Mouse (Mus musculus): ENCODE measurements around the gene Slc25a24. TPM values are rescaled to one million over a fixed set of nuclear protein-coding genes. Genes with fewer than 3 reads are reported as not detected.

The Slc25a24 gene
- polyA plus RNA-seq, 1 experiment, result 1.7 TPM

- Histone ChIP-seq H3K27ac (ENCODE audit: insufficient read depth, low read length) (no peak overlapping the region), H3K36me3 (ENCODE audit: control insufficient read depth, insufficient read depth, low read length) (peaks cover 1% of the 10 kb centered on the region; the same call in 1 of the 2 replicates), H3K4me1 (ENCODE audit: control insufficient read depth, insufficient read depth, insufficient read length) (no peaks in the 10 kb centered on the region), H3K4me3 (ENCODE audit: extremely low read depth, insufficient read depth, insufficient read length) (no peak overlapping the region), H3K27me3 (ENCODE audit: control insufficient read depth, insufficient read depth, low read length) (no peaks in the 10 kb centered on the region)
- no peak for TF ChIP-seq POLR2A (IDR thresholded peaks at IDR 0.05; ENCODE audit: low read depth, low read length)
- no peak for TF ChIP-seq CTCF (IDR thresholded peaks at IDR 0.05; ENCODE audit: extremely low read depth, insufficient read depth, insufficient read length, insufficient replicate concordance)
- WGBS, result 61% methylated on average over 1 of the region's 1 CpGs
- DNase-seq (ENCODE audit: low read depth in 1 of 2, low spot score in 2 of 2), result no peak
Observed at GRCm38 (mm10) chr3:109135352-109135751, 12.4 kb downstream of the Slc25a24 start.

GRCm38 (mm10) chr3:109152561-109152960 is 29.6 kb downstream of the Slc25a24 start:
- Histone ChIP-seq H3K4me3 (ENCODE audit: extremely low read depth, insufficient read depth, insufficient read length) (no peak overlapping the region), H3K27ac (ENCODE audit: insufficient read depth, low read length) (no peak overlapping the region), H3K4me1 (ENCODE audit: control insufficient read depth, insufficient read depth, insufficient read length) (no peaks in the 10 kb centered on the region), H3K27me3 (ENCODE audit: control insufficient read depth, insufficient read depth, low read length) (no peaks in the 10 kb centered on the region), H3K36me3 (ENCODE audit: control insufficient read depth, insufficient read depth, low read length) (no peaks in the 10 kb centered on the region)
- DNase-seq (ENCODE audit: low read depth in 1 of 2, low spot score in 2 of 2), result no peak
- WGBS, result 90% methylated on average over 4 of the region's 4 CpGs
- TF ChIP-seq POLR2A (IDR thresholded peaks at IDR 0.05; ENCODE audit: low read depth, low read length), result no peak
- TF ChIP-seq CTCF (IDR thresholded peaks at IDR 0.05; ENCODE audit: extremely low read depth, insufficient read depth, insufficient read length, insufficient replicate concordance), result no peak

- no peak overlapping the region for H3K4me3 ChIP-seq (ENCODE audit: extremely low read depth, insufficient read depth, insufficient read length)
- no peak overlapping the region for H3K27ac ChIP-seq (ENCODE audit: insufficient read depth, low read length)
- H3K4me1 ChIP-seq (ENCODE audit: control insufficient read depth, insufficient read depth, insufficient read length), result no peaks in the 10 kb centered on the region
- WGBS, result 97% methylated on average over 6 of the region's 6 CpGs
- no peak for TF ChIP-seq CTCF (IDR thresholded peaks at IDR 0.05; ENCODE audit: extremely low read depth, insufficient read depth, insufficient read length, insufficient replicate concordance)
- DNase-seq (ENCODE audit: low read depth in 1 of 2, low spot score in 2 of 2), result no peak
- no peaks in the 10 kb centered on the region for H3K36me3 ChIP-seq (ENCODE audit: control insufficient read depth, insufficient read depth, low read length)
- no peaks in the 10 kb centered on the region for H3K27me3 ChIP-seq (ENCODE audit: control insufficient read depth, insufficient read depth, low read length)
Observed at GRCm38 (mm10) chr3:109153410-109153809, 30.5 kb downstream of the Slc25a24 start.

- Histone ChIP-seq H3K27me3 (ENCODE audit: control insufficient read depth, insufficient read depth, low read length) (no peaks in the 10 kb centered on the region), H3K36me3 (ENCODE audit: control insufficient read depth, insufficient read depth, low read length) (no peaks in the 10 kb centered on the region; the same call in 1 of the 2 replicates), H3K27ac (ENCODE audit: insufficient read depth, low read length) (no peak overlapping the region), H3K4me1 (ENCODE audit: control insufficient read depth, insufficient read depth, insufficient read length) (no peaks in the 10 kb centered on the region), H3K4me3 (ENCODE audit: extremely low read depth, insufficient read depth, insufficient read length) (no peak overlapping the region)
- no peak for DNase-seq (ENCODE audit: low read depth in 1 of 2, low spot score in 2 of 2)
- 78% methylated on average over 4 of the region's 4 CpGs for WGBS
- no peak for TF ChIP-seq POLR2A (IDR thresholded peaks at IDR 0.05; ENCODE audit: low read depth, low read length)
- no peak for TF ChIP-seq CTCF (IDR thresholded peaks at IDR 0.05; ENCODE audit: extremely low read depth, insufficient read depth, insufficient read length, insufficient replicate concordance)
Observed at GRCm38 (mm10) chr3:109155926-109156669, 33.1 kb downstream of the Slc25a24 start.

- no peak overlapping the region for H3K27ac ChIP-seq (ENCODE audit: insufficient read depth, low read length)
- no peak for TF ChIP-seq POLR2A (IDR thresholded peaks at IDR 0.05; ENCODE audit: low read depth, low read length)
- no peak for TF ChIP-seq CTCF (IDR thresholded peaks at IDR 0.05; ENCODE audit: extremely low read depth, insufficient read depth, insufficient read length, insufficient replicate concordance)
- DNase-seq (ENCODE audit: low read depth in 1 of 2, low spot score in 2 of 2), result no peak
- no peaks in the 10 kb centered on the region for H3K27me3 ChIP-seq (ENCODE audit: control insufficient read depth, insufficient read depth, low read length)
- WGBS, result 80% methylated on average over 3 of the region's 3 CpGs
- H3K4me1 ChIP-seq (ENCODE audit: control insufficient read depth, insufficient read depth, insufficient read length), result no peaks in the 10 kb centered on the region
- no peaks in the 10 kb centered on the region; the same call in 1 of the 2 replicates for H3K36me3 ChIP-seq (ENCODE audit: control insufficient read depth, insufficient read depth, low read length)
- H3K4me3 ChIP-seq (ENCODE audit: extremely low read depth, insufficient read depth, insufficient read length), result no peak overlapping the region
Observed at GRCm38 (mm10) chr3:109157481-109157880, 34.5 kb downstream of the Slc25a24 start.

- TF ChIP-seq POLR2A (IDR thresholded peaks at IDR 0.05; ENCODE audit: low read depth, low read length) (no peak), CTCF (IDR thresholded peaks at IDR 0.05; ENCODE audit: extremely low read depth, insufficient read depth, insufficient read length, insufficient replicate concordance) (no peak)
Observed at GRCm38 (mm10) chr3:109164088-109164487, 41.1 kb downstream of the Slc25a24 start.

GRCm38 (mm10) chr3:109164644-109165043 is 41.7 kb downstream of the Slc25a24 start:
- TF ChIP-seq POLR2A (IDR thresholded peaks at IDR 0.05; ENCODE audit: low read depth, low read length) (no peak), CTCF (IDR thresholded peaks at IDR 0.05; ENCODE audit: extremely low read depth, insufficient read depth, insufficient read length, insufficient replicate concordance) (no peak)
- Histone ChIP-seq H3K36me3 (ENCODE audit: control insufficient read depth, insufficient read depth, low read length) (no peaks in the 10 kb centered on the region; the same call in 1 of the 2 replicates), H3K27ac (ENCODE audit: insufficient read depth, low read length) (no peak overlapping the region), H3K27me3 (ENCODE audit: control insufficient read depth, insufficient read depth, low read length) (no peaks in the 10 kb centered on the region), H3K4me3 (ENCODE audit: extremely low read depth, insufficient read depth, insufficient read length) (no peak overlapping the region), H3K4me1 (ENCODE audit: control insufficient read depth, insufficient read depth, insufficient read length) (no peaks in the 10 kb centered on the region)
- WGBS, result 90% methylated on average over 1 of the region's 1 CpGs
- no peak for DNase-seq (ENCODE audit: low read depth in 1 of 2, low spot score in 2 of 2)

More at GRCm38 (mm10) chr3:109164088-109164487, 41.1 kb downstream of the Slc25a24 start:
- H3K4me1 ChIP-seq (ENCODE audit: control insufficient read depth, insufficient read depth, insufficient read length), result no peaks in the 10 kb centered on the region
- no peak for DNase-seq (ENCODE audit: low read depth in 1 of 2, low spot score in 2 of 2)
- no peaks in the 10 kb centered on the region; the same call in 1 of the 2 replicates for H3K36me3 ChIP-seq (ENCODE audit: control insufficient read depth, insufficient read depth, low read length)
- H3K4me3 ChIP-seq (ENCODE audit: extremely low read depth, insufficient read depth, insufficient read length), result no peak overlapping the region
- no peaks in the 10 kb centered on the region for H3K27me3 ChIP-seq (ENCODE audit: control insufficient read depth, insufficient read depth, low read length)
- no peak overlapping the region for H3K27ac ChIP-seq (ENCODE audit: insufficient read depth, low read length)
- WGBS, result 78% methylated on average over 2 of the region's 2 CpGs

Data from spleen, adult 2 months (tissue).